Comparison of ENCODE assay signal across 26 mouse cellular contexts in the genomic region with DNA sequence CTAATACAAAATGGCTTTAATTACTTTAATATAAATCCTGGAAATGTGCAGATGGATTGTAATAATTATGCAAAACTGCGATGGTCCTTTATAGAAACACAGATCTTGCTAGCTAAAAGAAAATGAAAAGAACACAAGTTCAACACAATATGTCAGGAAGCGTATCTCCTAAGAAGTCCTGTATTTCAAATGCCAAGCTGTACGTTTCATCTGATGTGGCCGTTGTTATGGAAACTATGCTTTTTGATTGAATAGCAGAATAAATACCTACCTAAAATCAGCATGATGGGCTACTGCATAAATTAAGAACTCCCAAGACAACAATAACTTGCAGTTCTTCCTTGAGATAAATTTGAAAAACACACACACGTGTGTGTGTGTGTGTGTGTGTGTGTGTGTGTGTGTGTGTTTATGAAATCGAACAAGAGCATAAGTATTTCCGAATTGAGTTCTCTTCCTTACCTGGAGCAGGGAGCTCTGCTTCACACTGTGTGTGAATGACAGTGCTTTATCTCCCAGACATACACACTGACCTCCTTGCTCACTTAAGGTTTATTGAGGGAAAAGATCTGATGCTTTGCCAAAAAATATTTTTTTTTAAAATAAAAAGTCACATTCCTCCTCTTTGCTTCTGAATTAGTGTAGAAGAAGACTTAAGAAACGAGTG.
DNase-seq lines count a peak whose midpoint lies in the region; ATAC-seq lines count a peak whose summit lies in the region.
"Had no signal": no experiment of that assay in that cellular context is flagged by ENCODE, and none has a peak within 500 bp of the region (broad histone marks: within the 10 kb centered on the region; RNA-seq: fewer than 3 reads in every experiment).

No protein-coding gene starts in this region.

- ATAC-seq in hindbrain, embryonic 14.5 days (ENCODE audit: low FRiP score) = no peak
- no peak for ATAC-seq in hindbrain, embryonic 16.5 days
- peak; percentile 55; the same call in 1 of the 2 replicates for ATAC-seq in midbrain, embryonic 13.5 days
- ATAC-seq in midbrain, embryonic 15.5 days (replicated peaks) = peak; percentile 57; the same call in 1 of the 2 replicates
- ATAC-seq: intestine, postnatal 0 days had no signal

- no peak overlapping the region for H3K4me3 ChIP-seq in hindbrain, embryonic 14.5 days (replicated peaks; ENCODE audit: low read length)
- no peak overlapping the region for H3K4me3 ChIP-seq in hindbrain, embryonic 16.5 days (ENCODE audit: low read length)
- H3K4me3 ChIP-seq in midbrain, embryonic 13.5 days (replicated peaks) = no peak overlapping the region
- no peak overlapping the region for H3K4me3 ChIP-seq in midbrain, embryonic 10.5 days
- no peak overlapping the region for H3K4me3 ChIP-seq in midbrain, embryonic 15.5 days
- H3K4me3 ChIP-seq: hindbrain, embryonic 10.5 days; limb, embryonic 13.5 days; lung, embryonic 15.5 days had no signal

- no peaks in the 10 kb centered on the region for H3K27me3 ChIP-seq in hindbrain, embryonic 14.5 days (ENCODE audit: control insufficient read depth, insufficient read depth, low read length)
- no peaks in the 10 kb centered on the region for H3K27me3 ChIP-seq in hindbrain, embryonic 16.5 days (replicated peaks; ENCODE audit: control insufficient read depth, insufficient read depth, low read length)
- H3K27me3 ChIP-seq in midbrain, embryonic 13.5 days = no peaks in the 10 kb centered on the region
- no peaks in the 10 kb centered on the region for H3K27me3 ChIP-seq in midbrain, embryonic 10.5 days (ENCODE audit: low read depth, poor library complexity, severe bottlenecking)
- H3K27me3 ChIP-seq in midbrain, embryonic 15.5 days (replicated peaks) = no peaks in the 10 kb centered on the region
- H3K27me3 ChIP-seq: limb, embryonic 13.5 days; lung, embryonic 15.5 days had no signal

- WGBS in hindbrain, embryonic 14.5 days = 55% methylated on average over 8 of the region's 8 CpGs
- WGBS in hindbrain, embryonic 16.5 days = 56% methylated on average over 8 of the region's 8 CpGs
- WGBS in midbrain, embryonic 13.5 days = 55% methylated on average over 8 of the region's 8 CpGs
- 84% methylated on average over 8 of the region's 8 CpGs for WGBS in midbrain, embryonic 10.5 days
- WGBS in midbrain, embryonic 15.5 days = 44% methylated on average over 8 of the region's 8 CpGs

- peaks cover 7% of the 10 kb centered on the region; the same call in 1 of the 2 replicates for H3K4me1 ChIP-seq in hindbrain, embryonic 14.5 days (replicated peaks; ENCODE audit: control insufficient read depth, insufficient read depth, low read length)
- H3K4me1 ChIP-seq in hindbrain, embryonic 16.5 days (ENCODE audit: control insufficient read depth, insufficient read depth, low read depth, low read length) = no peaks in the 10 kb centered on the region
- H3K4me1 ChIP-seq in midbrain, embryonic 13.5 days (replicated peaks) = peaks cover 22% of the 10 kb centered on the region
- peaks cover 12% of the 10 kb centered on the region for H3K4me1 ChIP-seq in midbrain, embryonic 10.5 days
- H3K4me1 ChIP-seq in midbrain, embryonic 15.5 days = peaks cover 10% of the 10 kb centered on the region
- H3K4me1 ChIP-seq: lung, embryonic 15.5 days had no signal

- DNase-seq in hindbrain, embryonic 14.5 days (ENCODE audit: low spot score) = no peak
- no peak for DNase-seq in midbrain, embryonic 10.5 days (ENCODE audit: low spot score)
- peak; percentile 34 for DNase-seq in brain, embryonic 18.5 days (ENCODE audit: low read depth, low spot score)
- no peak for DNase-seq in heart, adult 9 months (ENCODE audit: low spot score in 2 of 2)
- DNase-seq: adrenal gland, postnatal 25 days; B cell, adult 2 months; cerebellum, adult 11 months; cerebellum, adult 9-10 months; cerebellum, postnatal 36 days; gastrocnemius, postnatal 10 days; heart, postnatal 14 days; kidney, adult 9 months; kidney, postnatal 10 days; lung, postnatal 36 days; right cerebral cortex, postnatal 4 days; thymus, adult 18-20 months; thymus, postnatal 36 days had no signal

- no peaks in the 10 kb centered on the region for H3K9me3 ChIP-seq in hindbrain, embryonic 14.5 days (ENCODE audit: control insufficient read depth, low read length)
- H3K9me3 ChIP-seq in hindbrain, embryonic 16.5 days (ENCODE audit: control insufficient read depth, low read length) = no peaks in the 10 kb centered on the region
- H3K9me3 ChIP-seq in midbrain, embryonic 13.5 days = no peaks in the 10 kb centered on the region
- H3K9me3 ChIP-seq in midbrain, embryonic 10.5 days (replicated peaks) = no peaks in the 10 kb centered on the region
- H3K9me3 ChIP-seq in midbrain, embryonic 15.5 days = no peaks in the 10 kb centered on the region
- H3K9me3 ChIP-seq: hindbrain, embryonic 10.5 days; limb, embryonic 13.5 days; lung, embryonic 15.5 days had no signal

- no peak overlapping the region for H3K4me2 ChIP-seq in hindbrain, embryonic 14.5 days (replicated peaks)
- H3K4me2 ChIP-seq in hindbrain, embryonic 16.5 days (ENCODE audit: low read length) = no peak overlapping the region
- H3K4me2 ChIP-seq in midbrain, embryonic 13.5 days (replicated peaks) = no peak overlapping the region
- H3K4me2 ChIP-seq in midbrain, embryonic 15.5 days = no peak overlapping the region
- H3K4me2 ChIP-seq: limb, embryonic 13.5 days; liver, embryonic 11.5 days; lung, embryonic 15.5 days had no signal

- no peak overlapping the region for H3K9ac ChIP-seq in hindbrain, embryonic 14.5 days
- no peak overlapping the region for H3K9ac ChIP-seq in hindbrain, embryonic 16.5 days (ENCODE audit: low read depth, low read length)
- H3K9ac ChIP-seq in midbrain, embryonic 13.5 days (replicated peaks) = no peak overlapping the region
- no peak overlapping the region for H3K9ac ChIP-seq in midbrain, embryonic 15.5 days
- H3K9ac ChIP-seq: limb, embryonic 13.5 days; lung, embryonic 15.5 days had no signal

- H3K27ac ChIP-seq in hindbrain, embryonic 14.5 days = peak overlapping the region; percentile 29; the same call in 1 of the 2 replicates
- H3K27ac ChIP-seq in hindbrain, embryonic 16.5 days (ENCODE audit: low read depth, low read length) = no peak overlapping the region
- no peak overlapping the region for H3K27ac ChIP-seq in midbrain, embryonic 13.5 days
- no peak overlapping the region for H3K27ac ChIP-seq in midbrain, embryonic 10.5 days (replicated peaks)
- peak overlapping the region; percentile 15; the same call in 1 of the 2 replicates for H3K27ac ChIP-seq in midbrain, embryonic 15.5 days
- H3K27ac ChIP-seq: hindbrain, embryonic 10.5 days; limb, embryonic 13.5 days; lung, embryonic 15.5 days; stomach, postnatal 0 days had no signal

- no peaks in the 10 kb centered on the region for H3K36me3 ChIP-seq in hindbrain, embryonic 14.5 days (replicated peaks; ENCODE audit: control insufficient read depth, insufficient read depth)
- H3K36me3 ChIP-seq in hindbrain, embryonic 16.5 days (ENCODE audit: control insufficient read depth, insufficient read depth, low read length) = no peaks in the 10 kb centered on the region
- no peaks in the 10 kb centered on the region for H3K36me3 ChIP-seq in midbrain, embryonic 13.5 days
- H3K36me3 ChIP-seq in midbrain, embryonic 10.5 days = no peaks in the 10 kb centered on the region
- H3K36me3 ChIP-seq in midbrain, embryonic 15.5 days (replicated peaks) = no peaks in the 10 kb centered on the region
- H3K36me3 ChIP-seq: hindbrain, embryonic 10.5 days; limb, embryonic 13.5 days; lung, embryonic 15.5 days had no signal

Comparison
In these comparisons a context has a peak if more than half of its experiments do, and no peak if none do; other contexts are left out.
1. H3K27ac ChIP-seq: peak in hindbrain, embryonic 14.5 days (single experiment) and midbrain, embryonic 15.5 days (single experiment); none in hindbrain, embryonic 16.5 days (single experiment), midbrain, embryonic 13.5 days (single experiment) and midbrain, embryonic 10.5 days (single experiment).
2. ATAC-seq: peak in midbrain, embryonic 13.5 days (single experiment) and midbrain, embryonic 15.5 days (single experiment); none in hindbrain, embryonic 14.5 days (single experiment) and hindbrain, embryonic 16.5 days (single experiment).